8 mouse cellular contexts compared by ENCODE assay signal in the genomic region with DNA sequence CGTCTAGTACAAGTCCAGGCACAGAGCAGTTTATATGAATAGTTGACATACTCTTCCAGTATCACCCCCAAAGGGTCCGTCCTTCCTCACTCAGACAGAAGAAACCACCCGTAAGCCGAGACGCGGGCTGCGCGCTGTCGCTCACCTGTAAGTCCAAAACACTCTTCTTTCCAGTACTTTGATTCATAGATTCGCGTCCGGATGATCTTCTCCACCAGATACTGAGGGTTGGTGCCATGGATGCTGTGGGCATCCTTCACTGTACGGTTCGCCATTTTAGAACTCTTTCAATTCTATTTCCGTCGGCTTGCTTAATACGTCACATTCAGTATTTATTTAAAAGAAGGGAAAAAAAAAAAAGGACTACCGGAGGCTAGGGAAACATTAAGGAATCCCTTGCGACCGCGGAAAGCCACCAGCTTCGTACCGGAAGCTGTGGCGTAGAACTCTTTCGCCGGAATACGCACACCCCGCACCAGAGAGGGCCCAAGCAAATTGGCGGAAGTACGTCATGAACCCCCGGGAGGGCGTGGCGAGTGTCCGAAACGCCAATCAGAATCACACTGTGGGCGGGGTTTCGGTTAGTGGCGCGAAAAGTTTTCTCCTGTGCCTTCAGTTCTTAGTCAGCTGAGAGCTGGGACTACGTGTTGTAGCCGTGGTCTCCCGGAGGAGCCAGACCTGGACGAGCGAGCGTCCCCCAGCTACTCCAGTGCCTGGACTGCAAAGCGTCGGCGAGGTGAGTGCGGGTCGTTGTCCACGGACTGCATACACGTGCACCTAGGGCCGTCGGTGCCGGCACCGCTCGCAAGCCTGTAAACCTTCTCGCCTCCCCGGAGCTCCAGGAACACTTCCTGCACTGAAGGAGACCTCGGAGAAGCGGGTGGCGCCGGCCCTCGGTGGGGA. TPM values are rescaled to one million over a fixed set of nuclear protein-coding genes. Genes with fewer than 3 reads are reported as not detected.
DNase-seq lines count a peak whose midpoint lies in the region; ATAC-seq lines count a peak whose summit lies in the region.

A gene (minus strand): TSS at position 497 of the 903 bp plus-strand sequence.
A gene (plus strand): TSS at position 584 of the 903 bp plus-strand sequence.

- peak; percentile 97 to 99 for DNase-seq in adrenal gland, adult (ENCODE audit: inconsistent age in 2 of 2, low spot score in 1 of 2)
- DNase-seq in embryo, embryonic 10.5 days (ENCODE audit: low spot score), result peak; percentile 100
- DNase-seq in gastrocnemius, postnatal 14 days, result peak; percentile 95
- peak; percentile 97 for DNase-seq in left cerebral cortex, postnatal 10 days (ENCODE audit: extremely low spot score in 1 of 2, low spot score in 2 of 2)
- peak; percentile 97 for DNase-seq in right cerebral cortex, postnatal 25 days
- DNase-seq in urinary bladder, postnatal 4 days (ENCODE audit: low spot score in 2 of 2), result peak; percentile 92 to 97

- ATAC-seq in inflammation-experienced regulatory T-cells, adult 6 months, result peak; percentile 98
- ATAC-seq in megakaryocyte-erythroid progenitor cell, adult 5-6 weeks (replicated peaks; ENCODE audit: low FRiP score, low TSS enrichment, poor library complexity, severe bottlenecking), result peak; percentile 97

- intact Hi-C loops in gastrocnemius, postnatal 14 days (cut with DNase I; ENCODE audit: low total_unique reads), result no loop called here
- intact Hi-C loops in left cerebral cortex, postnatal 10 days (cut with DNase I), result no loop called here

RNA-seq across cellular contexts. Expression of the first gene that starts in this region (rescaled TPM):
- 10 to 100 TPM; 15.6 to 17.4 TPM for total RNA-seq in gastrocnemius, postnatal 14 days (2021)
- 10 to 100 TPM; 62.9 to 75.8 (median 66.2) TPM for polyA plus RNA-seq in inflammation-experienced regulatory T-cells, adult 6 months (2017; shearing (Covaris generic))
- total RNA-seq in left cerebral cortex, postnatal 10 days (2021), result 10 to 100 TPM; 42.7 to 43.5 TPM
- 60.1 and 69.0 TPM in 2 replicates for total RNA-seq in megakaryocyte-erythroid progenitor cell, adult 5-6 weeks (2014; fragmentation: Nextera tagmentation)
- total RNA-seq in megakaryocyte-erythroid progenitor cell, adult 5-6 weeks (2017), result 117 and 133 TPM in 2 replicates

RNA-seq across cellular contexts. Expression of the second gene that starts in this region (rescaled TPM):
- under 1 TPM; 0.16 to 0.33 TPM for total RNA-seq in gastrocnemius, postnatal 14 days (2021)
- 10 to 100 TPM in 1 of 3 experiments, 1 to 10 TPM in 2; 2.3 to 11.8 (median 3.3) TPM for polyA plus RNA-seq in inflammation-experienced regulatory T-cells, adult 6 months (2017; shearing (Covaris generic))
- under 1 TPM; 0.32 to 0.99 TPM for total RNA-seq in left cerebral cortex, postnatal 10 days (2021)
- 23.3 and 33.6 TPM in 2 replicates for total RNA-seq in megakaryocyte-erythroid progenitor cell, adult 5-6 weeks (2014; fragmentation: Nextera tagmentation)
- 21.0 and 34.2 TPM in 2 replicates for total RNA-seq in megakaryocyte-erythroid progenitor cell, adult 5-6 weeks (2017)

Comparison
In these comparisons a context has a peak if more than half of its experiments do, and no peak if none do; other contexts are left out.
1. Peak in every context shown above with its lines: DNase-seq and ATAC-seq.
2. RNA of the second gene that starts in this region (total RNA-seq): 21.0 to 34.2 TPM in megakaryocyte-erythroid progenitor cell, adult 5-6 weeks; 0.32 to 0.99 TPM in left cerebral cortex, postnatal 10 days and 0.16 to 0.33 TPM in gastrocnemius, postnatal 14 days; every median in the first group is over 10 times any median in the second.